Mouse (Mus musculus) olfactory bulb, adult 2 months (tissue): Measurements from ENCODE around the gene Fam216b.

Experiments used
- CTCF ChIP-seq: fragments of 200-500 bp; IDR thresholded peaks from 2 replicates; pipeline ENCODE4 v1.5.1; 2012; ENCODE audit warnings: low read depth, mild to moderate bottlenecking, low read length, moderate library complexity; ENCODE audit not compliant: insufficient read depth
- POLR2A ChIP-seq: fragments of 200-500 bp; IDR thresholded peaks from 2 replicates; pipeline ENCODE4 v1.6.1; 2012; ENCODE audit warnings: mild to moderate bottlenecking, low read depth, low read length, moderate library complexity; ENCODE audit not compliant: insufficient read depth

GRCm38 (mm10) chr14:78059878-78060608, 28.8 kb downstream of the Fam216b start:
- TF ChIP-seq POLR2A (no peak), CTCF (no peak)
